In the genomic region with DNA sequence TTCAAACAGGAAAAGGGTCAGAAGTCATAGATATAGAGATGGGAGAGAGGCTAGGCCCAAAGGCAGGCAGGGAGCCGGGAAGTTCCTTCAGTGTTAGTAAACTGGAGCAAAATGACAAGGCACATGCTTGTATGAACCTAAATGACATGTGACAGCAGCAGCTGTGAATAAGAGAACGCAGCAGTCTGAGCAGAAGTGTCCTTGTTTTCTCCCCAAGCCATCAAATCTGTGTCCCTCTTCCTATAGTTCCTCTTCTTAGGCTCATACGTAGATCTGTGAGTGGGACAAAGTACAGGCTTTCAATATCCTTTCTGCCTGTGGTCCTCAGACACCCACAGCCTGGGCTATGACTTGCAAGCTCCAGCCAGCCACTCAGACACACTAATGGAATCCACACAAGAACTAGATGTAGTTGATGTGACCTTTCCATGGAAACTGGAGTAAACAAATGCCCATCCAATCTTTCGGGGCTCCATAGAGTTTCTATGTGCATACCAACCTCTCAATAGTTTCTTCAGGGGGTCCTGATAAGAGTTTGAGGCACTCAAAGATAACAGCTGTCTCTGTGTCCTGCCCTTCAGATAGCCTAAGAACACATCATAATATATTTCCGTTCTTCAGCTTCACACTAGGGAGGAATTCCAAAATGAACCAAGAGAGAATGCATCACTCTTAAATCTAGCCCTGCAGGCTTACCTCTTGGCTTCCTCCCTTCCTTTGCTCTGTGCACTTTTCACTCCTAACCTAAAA, we compare ENCODE assay signal across 24 mouse cellular contexts. TPM values are rescaled to one million over a fixed set of nuclear protein-coding genes. Genes with fewer than 3 reads are reported as not detected.
DNase-seq lines count a peak whose midpoint lies in the region; ATAC-seq and TF ChIP-seq lines count a peak whose summit lies in the region.
"Had no signal": no experiment of that assay in that cellular context is flagged by ENCODE, and none has a peak within 500 bp of the region (broad histone marks: within the 10 kb centered on the region; RNA-seq: fewer than 3 reads in every experiment).

No protein-coding gene starts in this region.

- no peak for TF ChIP-seq CTCF in heart, postnatal 0 days (IDR thresholded peaks at IDR 0.05; ENCODE audit: low read depth)
- TF ChIP-seq CTCF in spleen, adult 2 months (IDR thresholded peaks at IDR 0.05; ENCODE audit: extremely low read depth, insufficient read depth, insufficient read length, insufficient replicate concordance) = no peak

- no peak for TF ChIP-seq EP300 in heart, postnatal 0 days (IDR thresholded peaks at IDR 0.05; ENCODE audit: low read depth)

- no peaks in the 10 kb centered on the region for H3K9me3 ChIP-seq in heart, embryonic 11.5 days (replicated peaks; ENCODE audit: control insufficient read depth, low read length)
- H3K9me3 ChIP-seq in heart, postnatal 0 days (replicated peaks; ENCODE audit: control insufficient read depth, low read length) = no peaks in the 10 kb centered on the region
- H3K9me3 ChIP-seq: embryonic facial prominence, embryonic 12.5 days; forebrain, embryonic 15.5 days; G1E; hindbrain, embryonic 10.5 days; limb, embryonic 15.5 days; neural tube, embryonic 13.5 days had no signal

- H3K4me3 ChIP-seq in heart, embryonic 11.5 days (ENCODE audit: low read depth, low read length) = no peak overlapping the region
- H3K4me3 ChIP-seq in heart, postnatal 0 days (ENCODE audit: low read depth, low read length) = no peak overlapping the region
- no peak overlapping the region for H3K4me3 ChIP-seq in spleen, adult 2 months (ENCODE audit: extremely low read depth, insufficient read depth, insufficient read length)
- H3K4me3 ChIP-seq: embryonic facial prominence, embryonic 12.5 days; forebrain, embryonic 15.5 days; hindbrain, embryonic 10.5 days; limb, embryonic 15.5 days; neural tube, embryonic 13.5 days had no signal

- TF ChIP-seq POLR2A in spleen, adult 2 months (IDR thresholded peaks at IDR 0.05; ENCODE audit: low read depth, low read length) = no peak

- no peaks in the 10 kb centered on the region for H3K27me3 ChIP-seq in heart, embryonic 11.5 days (ENCODE audit: control insufficient read depth, insufficient read depth, low read length)
- H3K27me3 ChIP-seq in heart, postnatal 0 days (ENCODE audit: control insufficient read depth, insufficient read depth, low read length) = no peaks in the 10 kb centered on the region
- no peaks in the 10 kb centered on the region for H3K27me3 ChIP-seq in spleen, adult 2 months (ENCODE audit: control insufficient read depth, insufficient read depth, low read length)
- H3K27me3 ChIP-seq: embryonic facial prominence, embryonic 12.5 days; forebrain, embryonic 15.5 days; limb, embryonic 15.5 days; neural tube, embryonic 13.5 days had no signal

- H3K9ac ChIP-seq in heart, embryonic 11.5 days (ENCODE audit: low read depth, low read length) = no peak overlapping the region
- no peak overlapping the region for H3K9ac ChIP-seq in heart, postnatal 0 days (replicated peaks; ENCODE audit: low read depth, low read length)
- H3K9ac ChIP-seq: embryonic facial prominence, embryonic 12.5 days; forebrain, embryonic 15.5 days; limb, embryonic 15.5 days; neural tube, embryonic 13.5 days had no signal

- ATAC-seq in heart, embryonic 11.5 days (replicated peaks; ENCODE audit: insufficient number of reproducible peaks, low FRiP score, low TSS enrichment) = no peak
- ATAC-seq in heart, postnatal 0 days (ENCODE audit: insufficient read depth, low read depth) = no peak
- ATAC-seq: activated CD4-positive, CD25-positive, alpha-beta regulatory T cell, adult 4 months; forebrain, embryonic 15.5 days; hindbrain, postnatal 0 days; intestine, postnatal 0 days had no signal

- no peaks in the 10 kb centered on the region for H3K36me3 ChIP-seq in heart, embryonic 11.5 days (ENCODE audit: control insufficient read depth, insufficient read depth, low read length)
- no peaks in the 10 kb centered on the region for H3K36me3 ChIP-seq in heart, postnatal 0 days (replicated peaks; ENCODE audit: control insufficient read depth, insufficient read depth, low read length)
- peaks cover 1% of the 10 kb centered on the region; the same call in 1 of the 2 replicates for H3K36me3 ChIP-seq in spleen, adult 2 months (ENCODE audit: control insufficient read depth, insufficient read depth, low read length)
- H3K36me3 ChIP-seq: embryonic facial prominence, embryonic 12.5 days; forebrain, embryonic 15.5 days; G1E; hindbrain, embryonic 10.5 days; limb, embryonic 15.5 days; neural tube, embryonic 13.5 days had no signal

- peak; percentile 86 for DNase-seq in heart, adult 11 months
- no peak for DNase-seq in heart, postnatal 0 days (ENCODE audit: low spot score)
- DNase-seq in heart, adult 8-10 months (ENCODE audit: low spot score) = no peak
- no peak for DNase-seq in spleen, adult 2 months (ENCODE audit: low read depth in 1 of 2, low spot score in 2 of 2)
- DNase-seq in spleen, postnatal 10 days (ENCODE audit: low spot score in 2 of 2) = no peak
- DNase-seq in layer of hippocampus, postnatal 10 days (ENCODE audit: low spot score in 2 of 2) = no peak
- no peak for DNase-seq in cerebellum, postnatal 14 days
- DNase-seq: adrenal gland, postnatal 10 days; cerebellum, adult 9-11 months; gastrocnemius, postnatal 36 days; layer of hippocampus, postnatal 36 days; midbrain, embryonic 14.5 days; thymus, postnatal 4 days had no signal

- 39% methylated on average over 5 of the region's 5 CpGs for WGBS in heart, embryonic 11.5 days (ENCODE audit: insufficient replicate concordance)
- whole genome bisulfite sequencing in heart, postnatal 0 days = 35% methylated on average over 5 of the region's 5 CpGs
- 75% methylated on average over 5 of the region's 5 CpGs for WGBS in spleen, adult 2 months

- H3K4me1 ChIP-seq in heart, embryonic 11.5 days (ENCODE audit: control insufficient read depth, insufficient read depth, low read length) = peaks cover 20% of the 10 kb centered on the region
- H3K4me1 ChIP-seq in heart, postnatal 0 days (ENCODE audit: control insufficient read depth, insufficient read depth) = peaks cover 66% of the 10 kb centered on the region
- peaks cover 34% of the 10 kb centered on the region; the same call in 1 of the 2 replicates for H3K4me1 ChIP-seq in spleen, adult 2 months (ENCODE audit: control insufficient read depth, insufficient read depth, insufficient read length)

- H3K27ac ChIP-seq in heart, embryonic 11.5 days (ENCODE audit: low read depth, low read length) = no peak overlapping the region
- peak overlapping the region; percentile 40; the same call in 1 of the 2 replicates for H3K27ac ChIP-seq in heart, postnatal 0 days (ENCODE audit: low read depth)
- peak overlapping the region; percentile 36 for H3K27ac ChIP-seq in spleen, adult 2 months (ENCODE audit: insufficient read depth, low read length)
- H3K27ac ChIP-seq: embryonic facial prominence, embryonic 12.5 days; forebrain, embryonic 15.5 days; hindbrain, embryonic 10.5 days; hindbrain, postnatal 0 days; kidney, postnatal 0 days; limb, embryonic 15.5 days; neural tube, embryonic 13.5 days had no signal

- H3K4me2 ChIP-seq in heart, embryonic 11.5 days = no peak overlapping the region; the same call in 1 of the 2 replicates
- H3K4me2 ChIP-seq in heart, postnatal 0 days (ENCODE audit: low read depth, low read length) = no peak overlapping the region
- H3K4me2 ChIP-seq: embryonic facial prominence, embryonic 12.5 days; forebrain, embryonic 15.5 days; limb, embryonic 15.5 days; neural tube, embryonic 13.5 days had no signal

RNA-seq across cellular contexts. Expression of gene 4930523C07Rik, which starts 5.1 kb away (rescaled TPM):
- 13.3 and 15.0 TPM in 2 replicates for polyA plus RNA-seq in heart, embryonic 11.5 days (2014; fragmentation: Nextera tagmentation; extraction: Ambion mirVana)
- 18.6 and 21.8 TPM in 2 replicates for total RNA-seq in heart, postnatal 0 days (2014; rRNA removed; ENCODE audit: low replicate concordance)
- 17.8 and 21.0 TPM in 2 replicates for polyA plus RNA-seq in heart, postnatal 0 days (2015; fragmentation: Nextera tagmentation; extraction: Ambion mirVana)
- 10 to 100 TPM; 19.6 to 23.7 (median 20.2) TPM for total RNA-seq in heart, adult 8-10 months (2022)
- 37.4 and 37.9 TPM in 2 replicates for polyA plus RNA-seq in spleen, adult 2 months (2012; rRNA removed)
- total RNA-seq in layer of hippocampus, postnatal 10 days (2021) = 1 to 10 TPM; 2.3 to 2.4 TPM
- polyA plus RNA-seq: G1E had no signal
